Mouse (Mus musculus) heart, embryonic 16.5 days (tissue): ENCODE results near the gene Bcam. TPM values are rescaled to one million over a fixed set of nuclear protein-coding genes. Genes with fewer than 3 reads are reported as not detected.

ENCODE experiments used
- ATAC-seq: fragments of 200-750 bp; cut with Nextera tagmentation; replicated peaks from 2 replicates; pipeline ENCODE4 v1.8.0; 2017; ENCODE audit warnings: moderate number of reproducible peaks; ENCODE audit not compliant: insufficient read depth, low FRiP score; ENCODE audit errors: extremely low read depth
- H3K27ac ChIP-seq: fragments of 300-500 bp; sonication (generic); 2 replicates; pipeline ENCODE4 v1.5.1; 2014; ENCODE audit warnings: mild to moderate bottlenecking, low read length, control low read depth, moderate library complexity
- H3K27me3 ChIP-seq: fragments of 300-500 bp; sonication (generic); 2 replicates; pipeline ENCODE4 v1.6.1; 2014; ENCODE audit warnings: low read length, mixed read lengths; ENCODE audit not compliant: control insufficient read depth, insufficient read depth
- H3K36me3 ChIP-seq: fragments of 300-500 bp; sonication (generic); 2 replicates; pipeline ENCODE4 v1.6.1; 2014; ENCODE audit not compliant: control insufficient read depth, insufficient read depth
- H3K4me1 ChIP-seq: fragments of 300-500 bp; sonication (generic); 2 replicates; pipeline ENCODE4 v1.6.1; 2014; ENCODE audit warnings: low read length, mixed read lengths; ENCODE audit not compliant: control insufficient read depth, insufficient read depth
- H3K4me2 ChIP-seq: fragments of 300-500 bp; sonication (generic); 2 replicates; pipeline ENCODE4 v1.6.1; 2014; ENCODE audit warnings: low read depth, mild to moderate bottlenecking, control low read depth, low read length
- H3K4me3 ChIP-seq: fragments of 300-500 bp; sonication (generic); 2 replicates; pipeline ENCODE4 v1.5.1; 2014; ENCODE audit warnings: mild to moderate bottlenecking, control low read depth, low read length
- H3K9ac ChIP-seq: fragments of 300-500 bp; sonication (generic); 2 replicates; pipeline ENCODE4 v1.6.1; 2014; ENCODE audit warnings: low read length, control low read depth
- H3K9me3 ChIP-seq: fragments of 300-500 bp; sonication (generic); replicated peaks from 2 replicates; pipeline ENCODE4 v1.6.1; 2016; ENCODE audit warnings: low read length; ENCODE audit not compliant: control insufficient read depth
- WGBS: fragments of 180-500 bp; shearing (Covaris S2); extraction: QIAGEN DNeasy Blood & Tissue Kit; methylation state at CpG from one replicate; pipeline ENCODE4 v1.1.7; 2014; 5-methylcytosine and 5-hydroxymethylcytosine counted together
- polyA plus RNA-seq: library from polyadenylated mRNA; unstranded; fragments of >200 nt; fragmentation: Nextera tagmentation; extraction: Ambion mirVana; gene quantifications from 2 replicates; pipeline ENCODE4 v1.2.1, GENCODE M21; 2015

Bcam gene
- polyA plus RNA-seq, 1 experiment from 2014 or later = 413 TPM

DNA sequence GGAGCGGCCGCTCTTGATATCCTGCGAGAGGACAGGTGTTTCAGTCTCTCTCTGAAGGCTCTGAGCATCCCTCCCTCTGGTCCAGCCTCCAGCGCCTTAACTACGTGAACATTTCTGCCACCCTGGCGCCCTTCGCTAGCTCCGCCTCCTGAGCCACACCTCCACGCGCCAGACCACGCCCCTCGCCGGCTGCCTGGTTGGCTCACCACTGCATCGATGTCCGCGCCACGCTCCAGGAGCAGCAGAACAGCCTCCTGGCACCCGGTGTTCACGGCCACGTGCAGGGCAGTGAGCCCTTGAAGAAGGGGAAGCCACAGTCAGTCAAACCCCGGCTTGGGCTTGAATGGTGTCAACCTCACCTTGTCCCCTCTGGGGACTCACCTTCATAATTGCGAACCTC lies 40.3 kb upstream of the Bcam start:
- WGBS = 7% methylated on average over 22 of the region's 22 CpGs
- ATAC-seq = 0 out of 2 replicates have a peak, but pooled peaks have one; percentile 32
- Histone ChIP-seq H3K36me3 (no peaks in the 10 kb centered on the region), H3K4me3 (peak overlapping the region; percentile 11; the same call in 1 of the 2 replicates), H3K4me1 (peaks cover 7% of the 10 kb centered on the region), H3K4me2 (peak overlapping the region; percentile 36; the same call in 1 of the 2 replicates), H3K27me3 (peaks cover 28% of the 10 kb centered on the region), H3K9me3 (no peaks in the 10 kb centered on the region), H3K9ac (no peak overlapping the region), H3K27ac (no peak overlapping the region)

DNA sequence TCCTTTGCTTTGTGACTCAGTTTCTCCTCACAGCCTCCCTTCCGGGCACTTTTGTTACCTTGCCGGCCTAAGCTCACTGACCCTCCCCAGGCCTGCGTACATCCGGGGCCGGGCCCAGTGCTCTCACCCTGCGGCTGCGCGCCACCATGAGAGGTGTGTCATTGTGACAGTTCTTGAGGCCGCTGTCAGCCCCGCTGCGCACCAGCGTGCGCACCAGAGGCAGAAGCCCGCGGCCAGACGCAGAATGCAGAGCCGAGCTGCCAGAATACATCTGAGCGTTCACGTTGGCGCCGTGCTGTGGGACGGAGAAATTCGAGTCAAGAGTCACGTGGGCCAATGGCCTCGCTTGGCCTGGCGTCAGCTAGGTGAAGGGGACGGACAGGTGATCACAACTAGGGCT lies 38.6 kb upstream of the Bcam start:
- Histone ChIP-seq H3K27ac (no peak overlapping the region), H3K36me3 (no peaks in the 10 kb centered on the region), H3K27me3 (peaks cover 26% of the 10 kb centered on the region), H3K4me1 (peaks cover 3% of the 10 kb centered on the region; the same call in 1 of the 2 replicates), H3K4me2 (peak overlapping the region; percentile 47), H3K9ac (peak overlapping the region; percentile 21), H3K9me3 (peaks cover 3% of the 10 kb centered on the region; the same call in 1 of the 2 replicates), H3K4me3 (peak overlapping the region; percentile 15)
- ATAC-seq = peak; percentile 68
- WGBS = 7% methylated on average over 27 of the region's 27 CpGs

DNA sequence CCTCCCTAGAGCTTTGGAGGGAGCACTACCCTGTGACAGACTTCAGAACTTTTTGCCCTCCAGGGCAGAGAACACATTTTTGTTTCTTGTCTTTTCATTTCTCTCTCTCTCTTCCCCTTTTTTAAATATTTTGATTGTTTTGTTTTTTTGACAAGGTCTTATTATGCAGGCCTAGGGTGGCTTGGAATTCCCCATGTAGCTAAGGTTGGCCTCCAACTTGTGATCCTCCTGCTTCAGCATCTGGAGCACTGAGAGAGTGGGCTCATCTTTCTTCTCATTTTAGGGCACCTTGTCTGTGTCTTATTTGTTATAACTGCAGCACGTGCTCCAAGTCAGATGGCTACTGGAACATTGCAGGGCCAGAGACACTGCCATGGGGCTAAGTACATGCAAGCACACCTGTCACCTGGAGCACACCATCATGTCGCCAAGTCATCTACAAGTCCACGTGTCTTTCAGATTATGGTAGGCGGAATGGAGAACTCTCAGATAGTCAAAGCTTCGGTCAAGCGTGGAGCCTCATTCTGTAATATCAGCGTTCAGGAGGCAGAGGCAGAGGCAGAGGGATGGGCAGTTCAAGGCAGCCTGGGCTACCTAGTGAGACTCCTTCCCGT lies 35.6 kb upstream of the Bcam start:
- no peak overlapping the region for H3K4me3 ChIP-seq
- no peak overlapping the region for H3K4me2 ChIP-seq
- no peak overlapping the region for H3K9ac ChIP-seq
- no peak overlapping the region for H3K27ac ChIP-seq
- H3K9me3 ChIP-seq = peaks cover 3% of the 10 kb centered on the region; the same call in 1 of the 2 replicates
- ATAC-seq = no peak
- peaks cover 3% of the 10 kb centered on the region; the same call in 1 of the 2 replicates for H3K4me1 ChIP-seq
- H3K36me3 ChIP-seq = no peaks in the 10 kb centered on the region
- H3K27me3 ChIP-seq = peaks cover 17% of the 10 kb centered on the region
- 82% methylated on average over 8 of the region's 8 CpGs for WGBS

DNA sequence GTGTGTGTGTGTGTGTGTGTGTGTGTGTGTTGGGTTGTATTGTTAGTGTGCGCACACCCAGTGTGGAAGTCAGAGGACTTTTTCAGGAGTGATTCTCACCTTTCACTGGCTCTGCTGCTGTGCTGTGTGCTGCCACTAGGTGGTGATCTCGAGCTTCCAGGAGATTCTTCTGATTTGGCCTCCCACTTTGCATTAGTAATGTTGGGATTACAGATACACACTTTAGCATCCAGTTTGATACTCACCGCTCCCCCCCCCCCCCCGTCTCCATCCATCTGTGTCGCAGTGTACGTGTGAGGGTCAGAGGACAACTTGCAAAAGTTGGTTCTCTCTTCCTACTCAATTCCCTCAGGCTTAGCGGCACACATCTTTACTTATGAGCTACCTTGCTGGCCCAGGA lies 32.2 kb upstream of the Bcam start:
- Histone ChIP-seq H3K9me3 (peaks cover 3% of the 10 kb centered on the region; the same call in 1 of the 2 replicates), H3K27ac (no peak overlapping the region), H3K4me1 (no peaks in the 10 kb centered on the region), H3K27me3 (no peaks in the 10 kb centered on the region), H3K4me2 (no peak overlapping the region), H3K9ac (no peak overlapping the region), H3K4me3 (no peak overlapping the region), H3K36me3 (no peaks in the 10 kb centered on the region)
- no peak; the same call in 1 of the 2 replicates for ATAC-seq
- WGBS = 14% methylated on average over 7 of the region's 7 CpGs

DNA sequence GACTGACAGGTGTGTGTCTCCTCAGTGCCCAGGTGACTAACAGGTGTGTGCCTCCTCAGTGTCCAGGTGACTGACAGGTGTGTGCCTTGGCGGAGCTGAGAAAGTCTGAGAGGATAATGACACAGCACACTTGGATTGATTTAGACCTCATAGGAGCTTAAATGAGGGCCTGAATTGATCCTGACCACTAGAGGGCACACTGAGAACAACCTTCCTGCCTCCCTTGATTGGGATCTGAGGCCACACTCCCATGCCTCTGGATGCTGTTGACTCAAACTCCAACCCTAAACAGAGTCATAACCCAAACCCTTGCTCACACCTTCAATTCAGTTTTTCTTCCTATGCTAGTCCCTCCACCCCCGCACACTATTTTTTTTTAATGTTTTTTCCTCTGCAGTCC lies 29.9 kb upstream of the Bcam start:
- no peak overlapping the region for H3K27ac ChIP-seq
- H3K36me3 ChIP-seq = no peaks in the 10 kb centered on the region
- H3K9ac ChIP-seq = no peak overlapping the region
- H3K9me3 ChIP-seq = peaks cover 3% of the 10 kb centered on the region; the same call in 1 of the 2 replicates
- H3K4me3 ChIP-seq = no peak overlapping the region
- WGBS = 17% methylated on average over 2 of the region's 2 CpGs
- H3K4me1 ChIP-seq = 0 out of 2 replicates have a peak, but pooled peaks cover 2% of the 10 kb centered on the region
- no peak for ATAC-seq
- H3K27me3 ChIP-seq = peaks cover 12% of the 10 kb centered on the region
- H3K4me2 ChIP-seq = no peak overlapping the region

DNA sequence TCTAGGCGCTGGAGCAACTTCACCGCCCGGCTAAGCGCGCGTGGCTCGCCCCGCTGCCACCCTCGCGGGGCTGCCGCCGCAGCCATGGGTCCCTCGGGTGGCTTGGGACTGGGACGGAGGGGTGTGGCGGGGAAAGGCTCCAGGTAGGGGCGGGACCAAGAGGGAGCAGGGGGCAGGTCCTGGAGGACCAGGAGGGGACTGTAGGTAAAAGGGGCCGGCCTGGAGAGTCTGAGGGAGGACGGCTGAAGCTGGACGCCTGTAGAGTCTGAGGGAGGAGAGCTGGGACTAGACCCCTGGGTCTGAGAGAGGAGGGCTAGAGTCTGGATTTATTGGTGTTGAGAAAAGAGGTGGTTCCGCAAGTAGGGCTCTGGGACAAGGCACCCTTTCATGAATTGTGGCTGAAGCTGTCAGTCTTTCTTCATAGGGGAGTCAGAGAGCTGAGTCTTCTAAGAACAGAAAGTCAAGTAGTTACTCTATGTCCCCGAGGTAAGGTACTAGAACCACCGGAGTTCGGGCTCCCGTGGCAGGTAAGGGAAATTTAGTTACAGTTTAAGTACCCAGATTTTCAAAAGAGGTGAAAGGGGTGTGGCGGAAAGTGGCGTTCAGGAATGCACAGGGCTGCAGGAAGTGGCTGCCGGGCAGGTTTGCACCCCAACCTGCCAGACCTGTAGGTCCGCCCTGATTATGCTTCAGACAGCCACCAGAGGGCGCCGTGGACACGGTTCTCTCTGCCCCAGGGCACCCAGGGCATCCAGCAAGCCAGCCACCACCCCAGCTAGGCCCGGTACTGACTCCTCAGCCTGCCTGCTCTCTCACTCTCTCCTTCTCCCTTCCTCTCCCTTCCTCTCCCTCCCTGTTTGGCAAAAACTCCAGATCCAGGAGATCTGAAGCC lies 26.1 kb upstream of the Bcam start, which contains the start of gene Cblc:
Gene Cblc (minus strand): TSS at position 113 of the 892 bp plus-strand sequence.
- peak within 1 kb of the TSS; percentile 35 for H3K4me3 ChIP-seq
- H3K27me3 ChIP-seq = peaks cover 14% of the 10 kb centered on the region
- H3K4me1 ChIP-seq = 0 out of 2 replicates have a peak, but pooled peaks cover 2% of the 10 kb centered on the region
- H3K9ac ChIP-seq = peak within 1 kb of the TSS; percentile 25; the same call in 1 of the 2 replicates
- H3K4me2 ChIP-seq = peak within 1 kb of the TSS; percentile 51
- H3K9me3 ChIP-seq = no peaks in the 10 kb centered on the region
- peak within 1 kb of the TSS; percentile 35; the same call in 1 of the 2 replicates for H3K27ac ChIP-seq
- WGBS = 3% methylated on average over 32 of the region's 32 CpGs
- no peaks in the 10 kb centered on the region for H3K36me3 ChIP-seq
- peak; percentile 50; the same call in 1 of the 2 replicates for ATAC-seq

DNA sequence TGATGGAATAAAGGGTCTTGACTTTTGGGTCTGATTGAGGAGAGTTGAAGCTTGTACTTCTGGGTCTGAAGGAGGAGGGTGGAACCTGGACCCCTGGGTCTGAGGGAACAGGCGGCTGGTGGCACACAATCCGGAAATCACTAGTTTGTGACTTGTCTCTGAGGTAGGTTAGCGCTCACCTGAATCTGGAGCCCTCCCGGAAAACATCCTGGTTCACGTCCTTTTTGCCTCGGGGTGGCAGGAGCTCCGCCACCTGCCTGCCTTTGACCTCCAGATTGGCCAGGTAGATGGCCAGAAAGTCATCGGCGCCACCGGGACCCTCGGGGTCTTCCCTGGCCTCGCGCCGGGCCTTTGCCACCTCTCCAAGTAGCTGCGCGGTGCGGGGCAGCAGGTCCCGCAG lies 25.4 kb upstream of the Bcam start:
- no peaks in the 10 kb centered on the region for H3K9me3 ChIP-seq
- peak overlapping the region; percentile 51 for H3K4me2 ChIP-seq
- no peaks in the 10 kb centered on the region for H3K36me3 ChIP-seq
- H3K4me3 ChIP-seq = peak overlapping the region; percentile 35
- 10% methylated on average over 18 of the region's 18 CpGs for WGBS
- no peak for ATAC-seq
- H3K9ac ChIP-seq = peak overlapping the region; percentile 25; the same call in 1 of the 2 replicates
- H3K27ac ChIP-seq = no peak overlapping the region
- H3K4me1 ChIP-seq = 0 out of 2 replicates have a peak, but pooled peaks cover 2% of the 10 kb centered on the region
- H3K27me3 ChIP-seq = peaks cover 14% of the 10 kb centered on the region

DNA sequence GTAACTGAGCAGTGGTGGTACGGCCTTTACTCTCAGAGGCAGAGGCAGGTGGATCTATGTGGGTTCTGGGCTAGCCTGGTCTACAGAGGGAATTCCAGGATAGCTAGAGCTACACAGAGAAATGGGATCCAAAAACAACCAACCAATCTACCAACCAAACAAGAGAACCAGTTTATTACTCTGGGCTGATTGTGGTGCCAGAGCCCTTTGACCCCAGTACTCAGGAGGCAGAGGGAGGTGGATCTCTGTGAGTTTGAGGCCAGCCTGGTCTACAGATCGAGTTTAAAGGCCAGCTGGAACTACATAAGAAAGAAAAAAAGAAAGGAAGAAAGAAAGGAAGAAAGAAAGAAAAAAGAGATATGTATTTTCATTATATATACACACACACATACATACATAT lies 24.4 kb upstream of the Bcam start:
- WGBS = 56% methylated on average over 2 of the region's 2 CpGs
- Histone ChIP-seq H3K4me3 (no peak overlapping the region), H3K9me3 (no peaks in the 10 kb centered on the region), H3K27ac (no peak overlapping the region), H3K36me3 (no peaks in the 10 kb centered on the region), H3K4me1 (0 out of 2 replicates have a peak, but pooled peaks cover 2% of the 10 kb centered on the region), H3K9ac (no peak overlapping the region), H3K4me2 (no peak overlapping the region), H3K27me3 (peaks cover 14% of the 10 kb centered on the region)
- no peak for ATAC-seq
